9 mouse cellular contexts compared by ENCODE assay signal in genomic region chr10:69803135-69803756, GRCm38 (mm10).
DNase-seq lines count a peak whose midpoint lies in the region; ATAC-seq lines count a peak whose summit lies in the region.
"Had no signal": no experiment of that assay in that cellular context is flagged by ENCODE, and none has a peak within 500 bp of the region (broad histone marks: within the 10 kb centered on the region; RNA-seq: fewer than 3 reads in every experiment).

No protein-coding gene starts in this region.

- no peak for ATAC-seq in megakaryocyte-erythroid progenitor cell, adult 5-6 weeks (replicated peaks; ENCODE audit: low FRiP score, low TSS enrichment, poor library complexity, severe bottlenecking)
- ATAC-seq: activated CD4-positive, CD25-positive, alpha-beta regulatory T cell, adult 4 months had no signal

- intact Hi-C loops in left cerebral cortex, postnatal 36 days (cut with DNase I) = no loop called here

- peak; percentile 35 to 38 for DNase-seq in cerebellum, adult 18-20 months
- DNase-seq in cerebellum, adult 11 months = no peak
- DNase-seq in frontal cortex, adult 2 months (ENCODE audit: extremely low spot score in 1 of 2, low spot score in 1 of 2) = peak; percentile 69 to 87
- DNase-seq in left cerebral cortex, postnatal 36 days (ENCODE audit: low spot score in 2 of 2) = peak; percentile 58 to 77
- DNase-seq in right cerebral cortex, adult 18-20 months = peak; percentile 84
- no peak for DNase-seq in adrenal gland, adult (ENCODE audit: inconsistent age in 2 of 2, low spot score in 1 of 2)
- no peak for DNase-seq in adrenal gland, postnatal 36 days

Comparison
In these comparisons a context has a peak if more than half of its experiments do, and no peak if none do; other contexts are left out.
1. DNase-seq: peak in cerebellum, adult 18-20 months (2 of 2), frontal cortex, adult 2 months (2 of 2), left cerebral cortex, postnatal 36 days (2 of 2) and right cerebral cortex, adult 18-20 months (single experiment); none in cerebellum, adult 11 months (single experiment), adrenal gland, adult (0 of 2) and adrenal gland, postnatal 36 days (0 of 2).